Mouse (Mus musculus) hindbrain, embryonic 15.5 days (tissue): ENCODE data around the gene Mrpl4. TPM values are rescaled to one million over a fixed set of nuclear protein-coding genes. Genes with fewer than 3 reads are reported as not detected.
A peak's percentile ranks its signal among the peaks of the same experiment; 100 is the strongest.

ENCODE experiments used
- ATAC-seq: fragments of 200-750 bp; cut with Nextera tagmentation; 2 replicates; pipeline ENCODE4 v1.8.0; 2017; ENCODE audit warnings: low read depth, moderate number of reproducible peaks, moderate TSS enrichment; ENCODE audit not compliant: low FRiP score
- H3K27ac ChIP-seq: fragments of 300-500 bp; sonication (generic); replicated peaks from 2 replicates; pipeline ENCODE4 v1.5.1; 2015; ENCODE audit warnings: mild to moderate bottlenecking, inconsistent platforms
- H3K27me3 ChIP-seq: fragments of 300-500 bp; sonication (generic); 2 replicates; pipeline ENCODE4 v1.6.1; 2015; ENCODE audit warnings: control low read depth, inconsistent platforms
- H3K36me3 ChIP-seq: fragments of 300-500 bp; sonication (generic); 2 replicates; pipeline ENCODE4 v1.6.1; 2015; ENCODE audit warnings: control low read depth, inconsistent platforms
- H3K4me1 ChIP-seq: fragments of 300-500 bp; sonication (generic); replicated peaks from 2 replicates; pipeline ENCODE4 v1.6.1; 2015; ENCODE audit warnings: control low read depth, inconsistent platforms
- H3K4me2 ChIP-seq: fragments of 300-500 bp; sonication (generic); 2 replicates; pipeline ENCODE4 v1.6.1; 2015; ENCODE audit warnings: moderate library complexity, mild to moderate bottlenecking, inconsistent platforms
- H3K4me3 ChIP-seq: fragments of 300-500 bp; sonication (generic); 2 replicates; pipeline ENCODE4 v1.5.1; 2015; ENCODE audit warnings: mild to moderate bottlenecking, inconsistent platforms
- H3K9ac ChIP-seq: fragments of 300-500 bp; sonication (generic); 2 replicates; pipeline ENCODE4 v1.6.1; 2015; ENCODE audit warnings: inconsistent platforms
- H3K9me3 ChIP-seq: fragments of 300-500 bp; sonication (generic); 2 replicates; pipeline ENCODE4 v1.6.1; 2016; ENCODE audit warnings: control low read depth, inconsistent platforms
- WGBS: fragments of 180-500 bp; shearing (Covaris S2); methylation state at CpG from one replicate; pipeline ENCODE4 v1.1.7; 2015; 5-methylcytosine and 5-hydroxymethylcytosine counted together
- polyA plus RNA-seq: library from polyadenylated mRNA; unstranded; fragments of >200 nt; fragmentation: Nextera tagmentation; extraction: Ambion mirVana; gene quantifications from 2 replicates; pipeline ENCODE4 v1.2.1, GENCODE M21; 2015

Gene Mrpl4
- polyA plus RNA-seq, 1 experiment from 2014 or later: 114 TPM

DNA sequence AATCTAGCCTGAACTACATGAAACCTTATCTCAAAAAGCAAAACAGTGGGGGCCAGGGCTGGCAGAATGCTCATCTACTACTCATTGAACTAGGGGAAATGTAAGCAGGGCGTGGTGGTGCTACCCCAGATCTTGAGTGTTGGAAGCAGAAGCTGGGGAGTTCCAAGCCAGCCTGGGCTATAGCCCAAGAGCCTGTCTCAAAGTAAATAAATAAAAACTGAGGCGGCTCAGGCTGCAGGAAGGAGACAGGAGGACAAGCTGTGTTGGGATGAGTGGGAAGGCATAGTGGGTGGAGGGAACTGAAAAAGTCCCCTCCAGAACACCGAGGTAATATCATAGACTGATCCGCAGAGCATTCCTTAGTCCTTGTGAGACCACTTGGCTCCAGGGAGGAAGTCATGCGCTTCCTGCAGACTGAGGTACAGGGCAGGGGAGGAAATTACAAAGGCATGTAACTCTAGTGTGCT lies 9.3 kb downstream of the Mrpl4 start:
- no peak overlapping the region for H3K4me3 ChIP-seq
- ATAC-seq: no peak
- no peak overlapping the region for H3K4me2 ChIP-seq
- 73% methylated on average over 5 of the region's 5 CpGs for WGBS
- H3K36me3 ChIP-seq: peaks cover 25% of the 10 kb centered on the region
- H3K4me1 ChIP-seq: peaks cover 12% of the 10 kb centered on the region
- peaks cover 40% of the 10 kb centered on the region for H3K27me3 ChIP-seq
- no peak overlapping the region; the same call in 1 of the 2 replicates for H3K27ac ChIP-seq
- no peaks in the 10 kb centered on the region for H3K9me3 ChIP-seq
- H3K9ac ChIP-seq: no peak overlapping the region

GRCm38 (mm10) chr9:21012368-21012767 lies 9.8 kb downstream of the Mrpl4 start:
- Histone ChIP-seq H3K4me3 (no peak overlapping the region), H3K27ac (no peak overlapping the region; the same call in 1 of the 2 replicates), H3K9me3 (no peaks in the 10 kb centered on the region), H3K4me1 (peaks cover 12% of the 10 kb centered on the region), H3K36me3 (peaks cover 20% of the 10 kb centered on the region), H3K27me3 (peaks cover 45% of the 10 kb centered on the region), H3K4me2 (no peak overlapping the region), H3K9ac (no peak overlapping the region)
- no peak for ATAC-seq
- whole genome bisulfite sequencing: 60% methylated on average over 1 of the region's 1 CpGs

DNA sequence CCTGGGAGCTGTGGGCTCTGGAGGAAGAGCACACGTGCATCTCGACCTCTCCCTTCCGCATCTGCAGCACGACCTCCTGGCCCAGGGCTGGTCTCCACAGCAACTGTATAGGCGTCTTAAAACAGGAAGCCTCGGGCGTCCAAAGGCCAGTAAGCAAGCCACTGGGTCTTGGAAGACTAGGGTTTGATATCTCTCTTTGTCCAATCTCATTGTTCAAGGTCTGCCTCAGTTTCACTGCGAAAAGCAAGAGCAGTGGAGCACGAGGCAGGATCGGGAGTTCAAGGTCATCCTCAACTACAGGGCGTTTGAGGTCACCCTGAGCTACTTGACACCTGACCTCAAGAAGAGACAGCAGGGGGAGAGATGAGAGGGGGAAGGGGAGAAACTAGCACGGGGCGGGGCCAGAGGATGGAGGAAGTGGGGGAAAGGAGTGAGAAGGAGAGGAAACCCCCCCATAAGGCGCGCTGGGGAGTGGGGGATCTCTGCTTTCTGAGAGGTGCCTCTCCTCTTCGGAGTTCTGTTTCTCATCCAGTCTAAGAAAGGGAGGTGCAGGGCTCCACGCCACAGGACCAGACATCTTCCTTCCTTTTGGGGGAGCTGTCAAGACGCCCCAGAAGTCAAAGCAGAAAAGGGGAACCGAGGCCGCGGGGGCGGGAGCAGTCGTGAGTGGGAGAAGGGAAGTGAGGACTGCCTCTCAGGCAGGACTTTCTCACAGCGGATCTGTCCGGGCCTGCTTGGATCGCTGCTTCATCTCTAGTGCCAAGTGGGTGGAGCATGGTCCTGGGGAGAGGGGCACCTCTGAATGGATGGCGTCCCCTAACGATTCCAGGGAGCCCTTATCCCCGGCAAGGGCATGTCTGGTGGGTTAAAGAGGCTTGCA lies 12.4 kb downstream of the Mrpl4 start:
- ATAC-seq: 0 out of 2 replicates have a peak, but pooled peaks have one; percentile 41
- H3K4me1 ChIP-seq: peaks cover 12% of the 10 kb centered on the region
- no peaks in the 10 kb centered on the region for H3K36me3 ChIP-seq
- H3K27ac ChIP-seq: no peak overlapping the region
- peak overlapping the region; percentile 25 for H3K4me3 ChIP-seq
- no peaks in the 10 kb centered on the region for H3K9me3 ChIP-seq
- peaks cover 59% of the 10 kb centered on the region for H3K27me3 ChIP-seq
- WGBS: 1% methylated on average over 29 of the region's 29 CpGs
- peak overlapping the region; percentile 50 for H3K4me2 ChIP-seq
- no peak overlapping the region; the same call in 1 of the 2 replicates for H3K9ac ChIP-seq

GRCm38 (mm10) chr9:21015571-21016130 lies 13.1 kb downstream of the Mrpl4 start, which contains the start of gene Icam1:
Icam1 (plus strand) TSS chr9:21015985.
- no peaks in the 10 kb centered on the region for H3K36me3 ChIP-seq
- ATAC-seq: no peak

DNA sequence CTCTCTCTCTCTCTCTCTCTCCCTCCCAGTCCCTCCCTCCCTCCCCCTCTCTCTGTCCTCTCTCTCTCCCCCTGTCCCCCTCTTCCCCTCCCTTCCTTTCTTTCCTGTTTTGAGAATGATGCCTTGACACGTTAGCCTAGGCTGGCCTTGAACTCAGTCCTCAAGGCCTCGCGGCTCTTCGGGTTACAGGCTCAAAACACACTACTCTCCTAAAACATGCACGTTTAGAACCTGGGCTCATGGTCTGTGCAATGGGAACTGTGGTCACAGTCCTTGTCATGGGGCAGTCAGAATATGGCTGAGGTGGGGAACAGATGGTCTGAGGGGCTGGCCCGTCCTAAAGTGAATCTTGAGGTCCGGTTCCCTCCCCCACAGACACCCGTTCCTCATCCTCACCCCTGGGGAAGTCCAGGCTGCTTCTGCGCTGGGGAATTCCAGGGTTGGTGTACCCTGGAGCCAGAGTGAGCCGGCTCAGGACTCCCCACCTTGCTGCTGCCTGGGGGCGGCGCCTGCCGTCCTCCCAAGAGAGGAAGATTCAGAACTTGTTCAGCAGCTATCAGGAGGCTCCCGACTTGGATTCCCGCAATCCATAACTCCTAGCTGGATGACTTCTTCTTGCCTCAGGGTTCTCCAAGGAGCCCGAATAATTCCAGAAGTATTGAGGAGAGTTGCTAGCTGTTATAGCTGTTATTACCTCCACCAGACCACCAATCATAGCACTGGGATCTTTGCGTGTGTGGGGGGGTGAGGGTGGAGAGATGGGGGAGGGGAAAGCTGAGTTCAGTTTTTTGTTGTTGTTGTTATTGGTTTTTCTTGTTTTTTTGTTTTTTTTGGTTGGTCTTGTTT lies 14.0 kb downstream of the Mrpl4 start:
- 0 out of 2 replicates have a peak overlapping the region, but pooled peaks have one; percentile 5 for H3K4me2 ChIP-seq
- ATAC-seq: no peak
- no peak overlapping the region for H3K9ac ChIP-seq
- no peak overlapping the region for H3K27ac ChIP-seq
- H3K4me1 ChIP-seq: peaks cover 12% of the 10 kb centered on the region
- H3K27me3 ChIP-seq: peaks cover 64% of the 10 kb centered on the region
- H3K9me3 ChIP-seq: no peaks in the 10 kb centered on the region
- no peaks in the 10 kb centered on the region for H3K36me3 ChIP-seq
- 7% methylated on average over 17 of the region's 17 CpGs for WGBS
- no peak overlapping the region for H3K4me3 ChIP-seq

More at GRCm38 (mm10) chr9:21015571-21016130, 13.1 kb downstream of the Mrpl4 start, which contains the start of gene Icam1:
- H3K9ac ChIP-seq: no peak within 1 kb of the TSS; the same call in 1 of the 2 replicates
- H3K27me3 ChIP-seq: peaks cover 61% of the 10 kb centered on the region
- WGBS: 0% methylated on average over 30 of the region's 30 CpGs
- H3K4me2 ChIP-seq: peak within 1 kb of the TSS; percentile 50
- peak within 1 kb of the TSS; percentile 25 for H3K4me3 ChIP-seq
- H3K9me3 ChIP-seq: no peaks in the 10 kb centered on the region
- no peak within 1 kb of the TSS for H3K27ac ChIP-seq
- H3K4me1 ChIP-seq: peaks cover 12% of the 10 kb centered on the region

DNA sequence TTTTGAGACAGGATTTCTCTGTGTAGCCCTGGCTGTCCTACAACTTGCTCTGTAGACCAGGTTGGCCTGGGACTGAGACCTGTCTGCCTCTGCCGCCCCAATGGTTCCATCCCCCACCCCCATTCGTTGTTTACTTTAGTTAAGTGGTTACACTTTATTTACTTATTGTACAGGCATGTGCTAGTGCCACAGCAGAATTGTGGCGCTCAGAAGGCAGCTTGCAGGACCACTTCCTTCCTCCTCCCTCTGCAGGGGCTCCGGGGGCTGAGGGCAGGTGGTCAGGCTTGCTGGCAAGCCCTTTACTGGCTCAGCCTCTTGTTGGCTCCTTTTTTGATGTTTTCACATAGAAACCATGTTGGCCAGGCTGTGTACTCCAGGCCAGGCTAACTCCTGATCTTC lies 14.6 kb downstream of the Mrpl4 start:
- peaks cover 63% of the 10 kb centered on the region for H3K27me3 ChIP-seq
- H3K36me3 ChIP-seq: no peaks in the 10 kb centered on the region
- no peak overlapping the region for H3K4me2 ChIP-seq
- 48% methylated on average over 4 of the region's 4 CpGs for WGBS
- H3K4me1 ChIP-seq: peaks cover 12% of the 10 kb centered on the region
- no peaks in the 10 kb centered on the region for H3K9me3 ChIP-seq
- no peak overlapping the region for H3K27ac ChIP-seq
- no peak overlapping the region for H3K4me3 ChIP-seq
- no peak for ATAC-seq
- H3K9ac ChIP-seq: no peak overlapping the region

GRCm38 (mm10) chr9:21018600-21018999 lies 16.1 kb downstream of the Mrpl4 start:
- Histone ChIP-seq H3K27me3 (peaks cover 55% of the 10 kb centered on the region), H3K9me3 (no peaks in the 10 kb centered on the region), H3K27ac (no peak overlapping the region), H3K4me2 (no peak overlapping the region), H3K36me3 (no peaks in the 10 kb centered on the region), H3K4me3 (no peak overlapping the region), H3K4me1 (peaks cover 12% of the 10 kb centered on the region), H3K9ac (no peak overlapping the region)
- ATAC-seq: no peak
- WGBS: 70% methylated on average over 2 of the region's 2 CpGs

DNA sequence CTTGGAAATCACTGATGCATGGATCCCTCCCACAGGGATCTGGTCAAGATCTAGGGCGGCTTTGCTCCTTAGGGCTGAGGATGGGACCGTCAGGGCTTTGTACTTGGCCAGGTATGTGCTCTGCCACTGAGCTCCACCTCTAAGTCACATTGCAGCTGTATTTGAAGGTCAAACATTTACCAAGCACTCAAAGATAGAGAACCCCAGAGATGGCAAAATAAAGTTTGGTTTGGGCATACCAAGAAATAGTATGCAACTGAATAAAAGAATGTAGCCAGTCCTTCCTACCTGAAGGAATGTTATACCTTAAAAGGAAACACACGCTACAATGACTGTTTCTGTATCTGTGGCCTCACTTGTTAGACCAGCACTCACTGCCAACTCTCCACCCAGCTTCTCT lies 18.8 kb downstream of the Mrpl4 start:
- Histone ChIP-seq H3K36me3 (no peaks in the 10 kb centered on the region), H3K4me1 (no peaks in the 10 kb centered on the region), H3K9me3 (no peaks in the 10 kb centered on the region), H3K4me2 (no peak overlapping the region), H3K27me3 (peaks cover 29% of the 10 kb centered on the region), H3K27ac (no peak overlapping the region), H3K9ac (no peak overlapping the region), H3K4me3 (no peak overlapping the region)
- no peak for ATAC-seq
- 72% methylated on average over 3 of the region's 3 CpGs for WGBS

DNA sequence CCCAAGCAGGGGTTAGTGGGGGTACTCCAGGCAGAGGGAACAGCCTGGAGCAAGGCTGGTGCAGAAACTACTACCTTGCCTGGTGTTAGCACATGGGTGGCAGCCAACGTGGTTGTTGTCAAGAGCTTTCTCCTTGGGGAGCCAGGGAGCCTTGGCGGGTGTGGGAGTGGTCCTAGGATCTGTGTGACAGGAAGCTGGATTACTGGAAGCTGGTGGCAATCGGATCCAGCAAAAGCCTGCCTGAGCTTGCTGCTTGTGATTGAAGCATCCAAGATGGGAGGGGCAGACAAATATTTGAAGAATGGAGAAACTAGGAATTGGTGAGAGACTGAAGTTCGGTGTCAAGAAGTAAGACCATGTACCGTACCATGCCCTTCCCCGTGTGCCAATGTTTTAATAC lies 19.8 kb downstream of the Mrpl4 start:
- Histone ChIP-seq H3K27me3 (peaks cover 27% of the 10 kb centered on the region), H3K4me1 (no peaks in the 10 kb centered on the region), H3K4me2 (no peak overlapping the region), H3K36me3 (no peaks in the 10 kb centered on the region), H3K4me3 (no peak overlapping the region), H3K9me3 (no peaks in the 10 kb centered on the region), H3K27ac (no peak overlapping the region), H3K9ac (no peak overlapping the region)
- ATAC-seq: no peak
- WGBS: 65% methylated on average over 6 of the region's 6 CpGs

- 80% methylated on average over 1 of the region's 1 CpGs for WGBS
- Histone ChIP-seq H3K4me2 (no peak overlapping the region), H3K4me3 (no peak overlapping the region), H3K27ac (no peak overlapping the region), H3K27me3 (peaks cover 27% of the 10 kb centered on the region), H3K36me3 (no peaks in the 10 kb centered on the region), H3K9me3 (no peaks in the 10 kb centered on the region), H3K9ac (no peak overlapping the region), H3K4me1 (no peaks in the 10 kb centered on the region)
- no peak for ATAC-seq
Observed at GRCm38 (mm10) chr9:21022726-21023125, 20.2 kb downstream of the Mrpl4 start.

DNA sequence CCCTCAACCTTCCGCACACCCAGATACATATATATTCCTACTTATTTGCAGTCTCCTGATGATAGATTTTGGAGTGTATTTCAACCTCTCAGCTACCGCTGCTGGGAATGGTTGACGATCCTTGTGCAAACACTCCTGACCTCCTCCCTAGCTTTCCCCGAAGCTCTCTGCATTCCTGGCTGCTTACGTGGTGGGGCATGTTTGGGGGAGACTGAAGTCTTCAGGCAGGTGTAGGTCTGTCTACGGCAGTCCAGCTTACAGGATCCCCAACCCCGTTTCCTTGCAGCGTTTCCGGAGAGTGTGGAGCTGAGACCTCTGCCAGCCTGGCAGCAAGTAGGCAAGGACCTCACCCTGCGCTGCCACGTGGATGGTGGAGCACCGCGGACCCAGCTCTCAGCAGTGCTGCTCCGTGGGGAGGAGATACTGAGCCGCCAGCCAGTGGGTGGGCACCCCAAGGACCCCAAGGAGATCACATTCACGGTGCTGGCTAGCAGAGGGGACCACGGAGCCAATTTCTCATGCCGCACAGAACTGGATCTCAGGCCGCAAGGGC lies 22.8 kb downstream of the Mrpl4 start:
- H3K27ac ChIP-seq: no peak overlapping the region
- peaks cover 36% of the 10 kb centered on the region for H3K27me3 ChIP-seq
- no peak overlapping the region for H3K4me3 ChIP-seq
- 74% methylated on average over 19 of the region's 19 CpGs for WGBS
- ATAC-seq: no peak
- no peaks in the 10 kb centered on the region for H3K9me3 ChIP-seq
- no peaks in the 10 kb centered on the region for H3K36me3 ChIP-seq
- peaks cover 13% of the 10 kb centered on the region for H3K4me1 ChIP-seq
- H3K4me2 ChIP-seq: no peak overlapping the region
- no peak overlapping the region for H3K9ac ChIP-seq
